Mouse (Mus musculus) G1E (cell line): ENCODE measurements around the gene Pqlc2.

Source experiments
- CTCF ChIP-seq: IDR thresholded peaks from 2 replicates; pipeline ENCODE4 v1.5.1; 2012; ENCODE audit warnings: low read depth, low read length, inconsistent platforms, mixed read lengths
- GATA1 ChIP-seq: IDR thresholded peaks from 2 replicates; pipeline ENCODE4 v1.6.1; 2012; ENCODE audit warnings: borderline replicate concordance, low read length, inconsistent platforms, mixed read lengths
- TAL1 ChIP-seq: conservative IDR thresholded peaks from 2 replicates; pipeline ENCODE4 v1.6.1; 2012; ENCODE audit warnings: low read depth, low read length, inconsistent platforms, mixed read lengths

DNA sequence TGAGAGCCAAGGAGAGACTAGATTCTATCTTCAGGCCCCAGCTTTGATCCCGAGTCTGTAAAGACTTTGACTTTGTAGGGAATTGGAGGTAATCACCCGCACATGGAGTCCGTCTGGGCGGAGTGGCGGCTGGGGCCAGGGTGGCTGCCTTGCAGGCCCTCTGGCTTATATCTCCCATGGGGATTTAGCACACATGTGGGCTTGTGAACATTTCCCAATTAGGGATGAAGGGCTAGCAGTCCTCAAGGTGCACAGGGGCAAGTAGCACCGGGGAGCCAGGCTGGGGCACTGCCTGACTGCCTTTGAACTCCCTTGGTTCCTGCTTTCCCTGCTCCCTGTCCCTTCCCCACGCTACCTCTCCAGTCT, 44.0 kb downstream of the Pqlc2 start:
- TF ChIP-seq CTCF: no peak
- TF ChIP-seq GATA1: no peak
- no peak for TF ChIP-seq TAL1
